Comparison of ENCODE assay signal across 8 mouse cellular contexts in the genomic region with DNA sequence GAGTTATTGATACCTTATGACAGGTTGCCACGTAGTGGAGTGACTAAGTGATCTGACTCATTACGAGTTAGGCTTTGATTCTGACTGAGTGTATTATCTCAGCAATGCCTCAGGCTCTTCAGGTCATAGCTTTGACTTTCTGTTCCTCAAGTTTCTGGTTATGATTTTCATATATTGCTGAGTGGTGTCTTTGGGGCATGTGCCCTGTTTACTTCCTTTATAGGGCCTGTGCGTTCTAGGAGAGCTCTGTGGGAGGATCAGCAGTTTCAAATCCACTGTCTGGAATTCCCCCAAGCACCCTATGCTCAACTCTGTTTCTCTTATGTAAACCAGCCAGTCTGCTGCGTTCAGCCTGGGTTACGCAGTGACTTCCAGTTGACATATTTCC. TPM values are rescaled to one million over a fixed set of nuclear protein-coding genes. Genes with fewer than 3 reads are reported as not detected.
DNase-seq lines count a peak whose midpoint lies in the region; ATAC-seq and TF ChIP-seq lines count a peak whose summit lies in the region.

No protein-coding gene starts in this region.

- H3K79me2 ChIP-seq in liver, adult 2 months (ENCODE audit: control insufficient read depth, insufficient read depth, low read length), result peaks cover 25% of the 10 kb centered on the region; the same call in 1 of the 2 replicates

- H3K36me3 ChIP-seq in liver, adult 2 months (ENCODE audit: control insufficient read depth, insufficient read depth, low read length), result no peaks in the 10 kb centered on the region
- H3K36me3 ChIP-seq in liver, embryonic 11.5 days (ENCODE audit: control insufficient read depth, insufficient read depth, low read length), result no peaks in the 10 kb centered on the region
- H3K36me3 ChIP-seq in limb, embryonic 13.5 days, result no peaks in the 10 kb centered on the region
- H3K36me3 ChIP-seq in forebrain, postnatal 0 days (ENCODE audit: insufficient read depth), result no peaks in the 10 kb centered on the region

- H3K9ac ChIP-seq in liver, adult 2 months (ENCODE audit: low read depth, low read length), result no peak overlapping the region
- no peak overlapping the region for H3K9ac ChIP-seq in liver, embryonic 11.5 days (ENCODE audit: low read depth, low read length)
- H3K9ac ChIP-seq in limb, embryonic 13.5 days, result no peak overlapping the region
- no peak overlapping the region for H3K9ac ChIP-seq in forebrain, postnatal 0 days

- H3K4me1 ChIP-seq in liver, adult 2 months (ENCODE audit: control insufficient read depth, insufficient read depth, low read length), result peaks cover 18% of the 10 kb centered on the region
- peaks cover 5% of the 10 kb centered on the region; the same call in 1 of the 2 replicates for H3K4me1 ChIP-seq in liver, embryonic 11.5 days (replicated peaks; ENCODE audit: control insufficient read depth, insufficient read depth, low read length)
- peaks cover 32% of the 10 kb centered on the region for H3K4me1 ChIP-seq in limb, embryonic 13.5 days
- H3K4me1 ChIP-seq in forebrain, postnatal 0 days (ENCODE audit: insufficient read depth), result no peaks in the 10 kb centered on the region

- H3K4me2 ChIP-seq in liver, embryonic 11.5 days, result no peak overlapping the region
- no peak overlapping the region for H3K4me2 ChIP-seq in limb, embryonic 13.5 days (replicated peaks)
- no peak overlapping the region for H3K4me2 ChIP-seq in forebrain, postnatal 0 days (ENCODE audit: low read depth)

- peak; percentile 52 for DNase-seq in liver, adult 2 months (ENCODE audit: extremely low read depth, low read depth, low spot score)
- DNase-seq in liver, embryonic 11.5 days (ENCODE audit: low spot score), result no peak
- DNase-seq in brain, adult 2 months (ENCODE audit: low read depth, low spot score), result peak; percentile 54
- peak; percentile 81 for DNase-seq in spleen, postnatal 36 days (ENCODE audit: low spot score in 2 of 2)
- DNase-seq in cerebellum, adult 11-12 months, result no peak
- DNase-seq in retina, embryonic 14.5 days (ENCODE audit: low spot score), result no peak
- DNase-seq in forebrain, postnatal 0 days, result no peak

- TF ChIP-seq CTCF in liver, adult 2 months (IDR thresholded peaks at IDR 0.05; ENCODE audit: low read depth, low read length), result no peak
- no peak for TF ChIP-seq CTCF in forebrain, postnatal 0 days (IDR thresholded peaks at IDR 0.05; ENCODE audit: low read depth)

- no peaks in the 10 kb centered on the region for H3K27me3 ChIP-seq in liver, adult 2 months (ENCODE audit: control insufficient read depth, insufficient read depth, low read length)
- H3K27me3 ChIP-seq in liver, embryonic 11.5 days (replicated peaks; ENCODE audit: control insufficient read depth, insufficient read depth, low read length), result no peaks in the 10 kb centered on the region
- H3K27me3 ChIP-seq in limb, embryonic 13.5 days, result no peaks in the 10 kb centered on the region
- H3K27me3 ChIP-seq in forebrain, postnatal 0 days (ENCODE audit: insufficient read depth, low read length), result no peaks in the 10 kb centered on the region

- H3K4me3 ChIP-seq in liver, adult 2 months (ENCODE audit: insufficient read depth, low read depth, low read length), result no peak overlapping the region
- no peak overlapping the region for H3K4me3 ChIP-seq in liver, embryonic 11.5 days (ENCODE audit: low read depth, low read length)
- no peak overlapping the region for H3K4me3 ChIP-seq in limb, embryonic 13.5 days
- no peak overlapping the region for H3K4me3 ChIP-seq in forebrain, postnatal 0 days (ENCODE audit: low read depth, low read length)

- no peak for TF ChIP-seq POLR2A in liver, adult 2 months (IDR thresholded peaks at IDR 0.05; ENCODE audit: extremely low read depth, insufficient read depth, low read length)

- WGBS in liver, adult 2 months, result 61% methylated on average over 5 of the region's 5 CpGs
- 72% methylated on average over 5 of the region's 5 CpGs for WGBS in liver, embryonic 11.5 days
- WGBS in limb, embryonic 13.5 days, result 69% methylated on average over 5 of the region's 5 CpGs
- 76% methylated on average over 5 of the region's 5 CpGs for WGBS in forebrain, postnatal 0 days

- ATAC-seq in liver, embryonic 11.5 days (replicated peaks; ENCODE audit: low FRiP score), result no peak
- no peak for ATAC-seq in limb, embryonic 13.5 days (ENCODE audit: low FRiP score, low read depth)
- ATAC-seq in forebrain, postnatal 0 days, result no peak; the same call in 1 of the 2 replicates

- no peak overlapping the region for H3K27ac ChIP-seq in liver, adult 2 months (replicated peaks; ENCODE audit: insufficient read depth, low read depth, low read length)
- no peak overlapping the region for H3K27ac ChIP-seq in liver, embryonic 11.5 days (ENCODE audit: low read depth, low read length)
- peak overlapping the region; percentile 58 for H3K27ac ChIP-seq in limb, embryonic 13.5 days
- H3K27ac ChIP-seq in forebrain, postnatal 0 days (ENCODE audit: low read depth, low read length), result no peak overlapping the region

- no peaks in the 10 kb centered on the region for H3K9me3 ChIP-seq in liver, embryonic 11.5 days (ENCODE audit: control insufficient read depth, low read length)
- no peaks in the 10 kb centered on the region for H3K9me3 ChIP-seq in limb, embryonic 13.5 days
- no peaks in the 10 kb centered on the region for H3K9me3 ChIP-seq in forebrain, postnatal 0 days (ENCODE audit: low read length)

RNA-seq across cellular contexts. Expression of gene Specc1l, which starts 10.7 kb away (rescaled TPM):
- total RNA-seq in liver, adult 2 months (2014; rRNA removed), result 10.3 and 10.8 TPM in 2 replicates
- 5.2 and 5.3 TPM in 2 replicates for polyA plus RNA-seq in liver, adult 2 months (2012; rRNA removed)
- polyA plus RNA-seq in liver, embryonic 11.5 days (2014; fragmentation: Nextera tagmentation; extraction: Ambion mirVana), result 13.3 and 14.3 TPM in 2 replicates
- 38.8 and 39.4 TPM in 2 replicates for polyA plus RNA-seq in limb, embryonic 13.5 days (2015; fragmentation: Nextera tagmentation; extraction: Ambion mirVana)
- 46.1 and 64.5 TPM in 2 replicates for total RNA-seq in forebrain, postnatal 0 days (2014; rRNA removed)
- 16.2 and 21.4 TPM in 2 replicates for polyA plus RNA-seq in forebrain, postnatal 0 days (2015; fragmentation: Nextera tagmentation; extraction: Ambion mirVana)

Comparison
In these comparisons a context has a peak if more than half of its experiments do, and no peak if none do; other contexts are left out.
1. DNase-seq: peak in liver, adult 2 months (single experiment), brain, adult 2 months (single experiment) and spleen, postnatal 36 days (2 of 2); none in liver, embryonic 11.5 days (single experiment), cerebellum, adult 11-12 months (single experiment), retina, embryonic 14.5 days (single experiment) and forebrain, postnatal 0 days (single experiment).